Mouse (Mus musculus) lung, embryonic 14.5 days (tissue): ENCODE results near the gene Pxdn. TPM values are rescaled to one million over a fixed set of nuclear protein-coding genes. Genes with fewer than 3 reads are reported as not detected.

ENCODE experiments used
- ATAC-seq: fragments of 200-750 bp; cut with Nextera tagmentation; 2 replicates; pipeline ENCODE4 v1.8.0; 2017; ENCODE audit warnings: mild to moderate bottlenecking, moderate TSS enrichment, moderate library complexity; ENCODE audit not compliant: insufficient read depth
- DNase-seq: peaks from one replicate; pipeline ENCODE4 v3.0.0-alpha.2; 2015
- H3K27ac ChIP-seq: fragments of 300-500 bp; sonication (generic); 2 replicates; pipeline ENCODE4 v1.5.1; 2014; ENCODE audit warnings: low read depth, mild to moderate bottlenecking, moderate library complexity
- H3K27me3 ChIP-seq: fragments of 300-500 bp; sonication (generic); 2 replicates; pipeline ENCODE4 v1.6.1; 2014; ENCODE audit warnings: low read length, control low read depth; ENCODE audit not compliant: insufficient read depth
- H3K36me3 ChIP-seq: fragments of 300-500 bp; sonication (generic); 2 replicates; pipeline ENCODE4 v1.6.1; 2014; ENCODE audit warnings: control low read depth; ENCODE audit not compliant: insufficient read depth
- H3K4me1 ChIP-seq: fragments of 300-500 bp; sonication (generic); 2 replicates; pipeline ENCODE4 v1.6.1; 2014; ENCODE audit warnings: antibody characterized with exemption, control low read depth; ENCODE audit not compliant: insufficient read depth
- H3K4me2 ChIP-seq: fragments of 300-500 bp; sonication (generic); 2 replicates; pipeline ENCODE4 v1.6.1; 2014; ENCODE audit warnings: mild to moderate bottlenecking
- H3K4me3 ChIP-seq: fragments of 300-500 bp; sonication (generic); 2 replicates; pipeline ENCODE4 v1.5.1; 2014; ENCODE audit warnings: low read depth, low read length
- H3K9ac ChIP-seq: fragments of 300-500 bp; sonication (generic); 2 replicates; pipeline ENCODE4 v1.6.1; 2014
- H3K9me3 ChIP-seq: fragments of 300-500 bp; sonication (generic); 2 replicates; pipeline ENCODE4 v1.6.1; 2016; ENCODE audit warnings: low read depth, low read length, control low read depth
- CTCF ChIP-seq: IDR thresholded peaks from 2 replicates; pipeline ENCODE4 v1.5.1; 2016; ENCODE audit warnings: antibody characterized with exemption, low read depth
- WGBS: fragments of 180-500 bp; shearing (Covaris S2); extraction: QIAGEN DNeasy Blood & Tissue Kit; methylation state at CpG from one replicate; pipeline ENCODE4 v1.1.7; 2014; 5-methylcytosine and 5-hydroxymethylcytosine counted together
- polyA plus RNA-seq: library from polyadenylated mRNA; unstranded; fragments of >200 nt; fragmentation: Nextera tagmentation; extraction: Ambion mirVana; gene quantifications from 2 replicates; pipeline ENCODE4 v1.2.1, GENCODE M21; 2014

Gene Pxdn
- polyA plus RNA-seq, 1 experiment from 2014 or later: 144 TPM

GRCm38 (mm10) chr12:29951485-29951884 is 14.1 kb downstream of the Pxdn start:
- DNase-seq (no peak), ATAC-seq (no peak)
- no peak overlapping the region for H3K4me2 ChIP-seq
- H3K36me3 ChIP-seq: 0 out of 2 replicates have a peak, but pooled peaks cover 7% of the 10 kb centered on the region
- H3K9ac ChIP-seq: no peak overlapping the region
- H3K4me1 ChIP-seq: peaks cover 30% of the 10 kb centered on the region
- peak overlapping the region; percentile 42 for H3K27ac ChIP-seq
- no peak overlapping the region for H3K4me3 ChIP-seq
- no peak for TF ChIP-seq CTCF
- WGBS: 78% methylated on average over 5 of the region's 5 CpGs
- no peaks in the 10 kb centered on the region for H3K27me3 ChIP-seq
- H3K9me3 ChIP-seq: no peaks in the 10 kb centered on the region

GRCm38 (mm10) chr12:29952102-29952501 is 14.7 kb downstream of the Pxdn start:
- Histone ChIP-seq H3K4me1 (peaks cover 30% of the 10 kb centered on the region), H3K27ac (peak overlapping the region; percentile 42), H3K9me3 (no peaks in the 10 kb centered on the region), H3K27me3 (no peaks in the 10 kb centered on the region), H3K4me2 (no peak overlapping the region), H3K9ac (no peak overlapping the region), H3K36me3 (0 out of 2 replicates have a peak, but pooled peaks cover 7% of the 10 kb centered on the region), H3K4me3 (no peak overlapping the region)
- no peak for TF ChIP-seq CTCF
- peak; percentile 71 for DNase-seq
- ATAC-seq: peak; percentile 55; the same call in 1 of the 2 replicates
- 37% methylated on average over 6 of the region's 6 CpGs for WGBS

- H3K4me2 ChIP-seq: no peak overlapping the region
- H3K4me3 ChIP-seq: no peak overlapping the region
- ATAC-seq (no peak; the same call in 1 of the 2 replicates), DNase-seq (no peak)
- TF ChIP-seq CTCF: no peak
- peak overlapping the region; percentile 19; the same call in 1 of the 2 replicates for H3K27ac ChIP-seq
- peaks cover 30% of the 10 kb centered on the region for H3K4me1 ChIP-seq
- no peak overlapping the region for H3K9ac ChIP-seq
- no peaks in the 10 kb centered on the region for H3K9me3 ChIP-seq
- H3K27me3 ChIP-seq: no peaks in the 10 kb centered on the region
- 59% methylated on average over 11 of the region's 11 CpGs for WGBS
- 0 out of 2 replicates have a peak, but pooled peaks cover 7% of the 10 kb centered on the region for H3K36me3 ChIP-seq
These were observed 16.6 kb downstream of the Pxdn start for GRCm38 (mm10) chr12:29953999-29954398.

- Histone ChIP-seq H3K9me3 (no peaks in the 10 kb centered on the region), H3K36me3 (0 out of 2 replicates have a peak, but pooled peaks cover 2% of the 10 kb centered on the region), H3K27me3 (no peaks in the 10 kb centered on the region), H3K9ac (no peak overlapping the region), H3K4me1 (peaks cover 30% of the 10 kb centered on the region), H3K27ac (peak overlapping the region; percentile 19; the same call in 1 of the 2 replicates), H3K4me3 (no peak overlapping the region), H3K4me2 (no peak overlapping the region)
- no peak for ATAC-seq
- WGBS: 78% methylated on average over 3 of the region's 3 CpGs
- no peak for TF ChIP-seq CTCF
- no peak for DNase-seq
These were observed 17.1 kb downstream of the Pxdn start for GRCm38 (mm10) chr12:29954464-29954863.

GRCm38 (mm10) chr12:29956969-29957368 is 19.6 kb downstream of the Pxdn start:
- WGBS: 79% methylated on average over 12 of the region's 12 CpGs
- ATAC-seq (no peak), DNase-seq (no peak)
- Histone ChIP-seq H3K36me3 (no peaks in the 10 kb centered on the region), H3K9me3 (no peaks in the 10 kb centered on the region), H3K27ac (no peak overlapping the region), H3K4me2 (no peak overlapping the region), H3K4me3 (no peak overlapping the region), H3K9ac (no peak overlapping the region), H3K27me3 (no peaks in the 10 kb centered on the region), H3K4me1 (peaks cover 13% of the 10 kb centered on the region)
- TF ChIP-seq CTCF: no peak

- Histone ChIP-seq H3K4me2 (no peak overlapping the region), H3K36me3 (no peaks in the 10 kb centered on the region), H3K4me3 (no peak overlapping the region), H3K27ac (no peak overlapping the region), H3K27me3 (no peaks in the 10 kb centered on the region), H3K9ac (no peak overlapping the region), H3K9me3 (no peaks in the 10 kb centered on the region), H3K4me1 (no peaks in the 10 kb centered on the region)
- DNase-seq (no peak), ATAC-seq (no peak)
- TF ChIP-seq CTCF: no peak
- 71% methylated on average over 5 of the region's 5 CpGs for WGBS
These were observed 21.2 kb downstream of the Pxdn start for GRCm38 (mm10) chr12:29958637-29959036.

- Histone ChIP-seq H3K9me3 (no peaks in the 10 kb centered on the region), H3K4me3 (no peak overlapping the region), H3K4me1 (no peaks in the 10 kb centered on the region), H3K4me2 (no peak overlapping the region), H3K27me3 (no peaks in the 10 kb centered on the region), H3K36me3 (no peaks in the 10 kb centered on the region), H3K9ac (no peak overlapping the region), H3K27ac (no peak overlapping the region)
- DNase-seq: no peak
- no peak for ATAC-seq
- TF ChIP-seq CTCF: no peak
- WGBS: 70% methylated on average over 1 of the region's 1 CpGs
These were observed 23.6 kb downstream of the Pxdn start for GRCm38 (mm10) chr12:29961041-29961440.

- no peak for DNase-seq
- Histone ChIP-seq H3K27ac (no peak overlapping the region), H3K4me2 (no peak overlapping the region), H3K27me3 (no peaks in the 10 kb centered on the region), H3K9ac (no peak overlapping the region), H3K36me3 (no peaks in the 10 kb centered on the region), H3K4me1 (no peaks in the 10 kb centered on the region), H3K4me3 (no peak overlapping the region), H3K9me3 (no peaks in the 10 kb centered on the region)
- TF ChIP-seq CTCF: no peak
- 82% methylated on average over 6 of the region's 6 CpGs for WGBS
- no peak for ATAC-seq
These were observed 27.6 kb downstream of the Pxdn start for GRCm38 (mm10) chr12:29965016-29965415.
